Mouse (Mus musculus): ENCODE data around the gene Olfr698.
"Not testable (repeated sequence)": the region's sequence is repeated elsewhere in the genome, so short reads cannot be mapped to it uniquely, and the experiment has no call there.

The Olfr698 gene

GRCm38 (mm10) chr7:106755297-106755696 lies at the start of gene Olfr698:
Olfr698 (minus strand) TSS chr7:106755397.
- no peak for DNase-seq (ENCODE audit: low read depth, low spot score)

DNA sequence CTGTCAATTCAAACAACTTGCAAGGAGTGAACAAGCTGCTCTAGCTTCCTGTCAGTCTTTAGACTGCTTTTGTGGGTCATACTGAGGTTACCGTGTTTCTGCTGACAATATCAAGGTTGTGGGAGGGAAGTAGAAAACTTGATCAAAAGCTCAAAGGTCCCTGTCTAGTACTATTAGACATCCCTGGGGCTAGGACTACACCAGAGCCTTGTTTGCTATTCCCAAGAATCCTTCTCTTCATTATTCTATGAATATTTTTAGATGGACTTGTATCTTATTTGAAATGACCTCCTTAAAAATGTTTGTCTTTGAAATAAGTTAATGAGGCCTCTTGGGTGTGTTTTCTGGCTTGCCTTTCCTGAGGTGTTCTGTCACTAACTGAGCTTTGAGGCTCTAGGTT lies 37.9 kb upstream of the Olfr698 start, which contains the start of gene Olfr699:
TSS of gene Olfr699 (minus strand) at position 101 of the 400 bp plus-strand sequence.
- no peak for DNase-seq (ENCODE audit: low read depth, low spot score)

DNA sequence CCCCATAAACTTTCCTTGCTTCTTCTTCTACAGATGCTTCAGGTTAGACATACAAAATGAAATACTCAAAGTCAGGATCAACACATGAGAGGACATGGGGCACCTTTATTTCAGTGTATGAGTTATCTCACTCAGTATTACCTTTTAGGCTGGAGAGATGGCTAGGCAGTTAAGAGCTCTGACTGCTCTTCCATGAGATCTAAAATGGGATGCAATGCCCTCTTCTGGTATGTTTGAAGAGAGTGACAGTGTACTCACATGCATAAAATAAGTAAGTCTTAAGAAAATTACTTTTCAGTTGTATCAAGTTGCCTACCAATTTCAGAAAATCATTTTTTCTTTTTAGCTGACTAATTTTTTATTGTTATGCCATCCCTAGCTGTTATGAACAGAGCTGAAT lies 33.1 kb upstream of the Olfr698 start:
- DNase-seq (ENCODE audit: low read depth, low spot score) = no peak

DNA sequence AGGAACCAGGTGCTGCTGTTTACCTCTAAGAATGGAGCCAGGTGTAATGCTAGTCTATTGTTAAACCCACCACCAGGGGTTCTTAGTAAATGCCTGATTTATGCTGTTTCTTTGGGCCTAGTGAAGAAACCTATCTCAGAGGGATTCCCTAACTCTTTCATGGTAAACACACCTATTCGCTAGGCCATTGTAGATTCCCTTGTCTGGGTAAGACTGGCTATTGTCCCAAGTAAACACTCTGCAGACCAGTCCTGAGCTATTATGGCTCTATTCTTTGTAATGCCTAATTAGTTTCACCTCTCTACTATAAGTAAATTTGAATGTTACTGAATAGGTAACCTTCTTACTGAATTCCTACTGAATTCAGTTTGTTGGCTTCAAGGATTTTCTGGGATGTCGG lies 5.8 kb upstream of the Olfr698 start:
- DNase-seq (ENCODE audit: low read depth, low spot score) = peak; percentile 55

DNA sequence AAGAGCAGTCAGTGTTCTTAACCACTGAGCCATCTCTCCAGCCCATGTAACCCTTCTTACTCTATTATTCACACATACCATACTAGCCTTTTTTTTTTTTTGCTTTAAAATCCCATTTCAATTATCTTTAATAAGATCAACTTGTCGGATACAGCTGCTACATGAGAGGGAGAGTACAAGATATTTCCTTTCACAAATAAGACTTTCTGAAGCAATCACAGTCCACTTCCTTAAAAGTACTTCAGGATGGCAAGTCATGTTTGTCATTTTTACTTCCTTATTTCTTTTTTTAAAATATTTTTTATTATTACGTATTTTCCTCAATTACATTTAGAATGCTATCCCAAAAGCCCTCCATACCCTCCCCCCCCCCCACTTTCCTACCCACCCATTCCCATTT lies 3.6 kb upstream of the Olfr698 start:
- no peak for DNase-seq (ENCODE audit: low read depth, low spot score)

- DNase-seq (ENCODE audit: low read depth, low spot score) = peak; percentile 78
Observed at GRCm38 (mm10) chr7:106745811-106746210, 9.4 kb downstream of the Olfr698 start.

DNA sequence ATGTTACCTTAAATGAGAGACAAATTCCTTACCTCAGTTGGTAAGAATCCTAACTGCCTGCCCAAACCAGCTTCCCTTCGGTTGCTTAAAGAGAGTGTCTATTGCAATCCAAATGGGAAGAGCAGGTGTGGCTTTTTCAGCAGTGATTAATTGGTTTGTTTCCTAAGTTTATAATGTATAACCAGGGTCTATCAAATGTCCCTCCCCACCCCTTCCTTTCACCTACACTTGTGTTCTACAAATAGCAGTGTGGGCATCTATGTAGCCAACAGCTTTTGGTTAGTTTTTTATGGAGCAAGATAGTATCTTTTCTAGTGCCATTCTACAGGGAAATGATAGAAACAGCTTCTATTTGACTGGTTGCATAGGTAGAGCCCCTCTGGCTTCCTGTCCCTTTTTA lies 12.9 kb downstream of the Olfr698 start, which contains the start of gene Olfr697:
TSS of gene Olfr697 (minus strand) at position 101 of the 400 bp plus-strand sequence.
- DNase-seq (ENCODE audit: low read depth, low spot score) = no peak

- no peak for DNase-seq (ENCODE audit: low read depth, low spot score)
Observed at GRCm38 (mm10) chr7:106737028-106737427, 18.2 kb downstream of the Olfr698 start.

DNA sequence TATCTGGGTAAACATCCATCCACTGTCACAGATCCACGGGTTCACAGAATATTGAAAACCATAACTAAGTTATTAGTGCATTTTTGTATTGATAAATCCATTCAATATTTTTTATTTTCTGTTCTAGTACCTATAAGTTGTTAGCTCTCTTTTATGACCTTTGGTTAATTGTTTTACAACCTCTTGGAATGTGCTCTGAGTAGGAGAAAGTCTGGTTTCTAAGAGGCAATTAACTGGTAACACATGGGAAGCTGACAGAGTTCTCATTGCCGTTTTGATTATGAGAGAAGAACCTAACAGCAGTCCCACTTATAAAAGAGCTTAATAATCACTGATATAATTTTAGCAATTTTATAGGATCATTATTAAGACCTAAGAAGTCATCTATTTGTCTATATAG lies 21.5 kb downstream of the Olfr698 start:
- no peak for DNase-seq (ENCODE audit: low read depth, low spot score)

DNA sequence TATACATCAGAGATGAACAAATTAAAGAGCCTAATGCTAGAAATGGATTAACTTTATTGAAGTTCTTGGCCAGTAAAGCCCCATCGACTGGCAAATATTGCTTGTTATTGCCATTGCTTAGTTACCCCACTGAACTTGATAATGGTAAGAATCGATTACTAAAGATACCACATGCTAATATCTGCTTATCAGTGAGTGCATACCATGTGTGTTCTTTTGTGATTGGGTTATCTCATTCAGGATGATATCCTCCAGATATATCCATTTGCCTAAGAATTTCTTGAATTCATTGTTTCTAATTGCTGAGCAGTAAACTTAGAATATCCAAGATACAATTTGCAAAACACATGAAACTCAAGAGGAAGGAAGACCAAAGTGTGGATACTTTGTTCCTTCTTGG lies 29.5 kb downstream of the Olfr698 start:
- DNase-seq (ENCODE audit: low read depth, low spot score) = not testable (repeated sequence)

GRCm38 (mm10) chr7:106716296-106716695 lies 38.9 kb downstream of the Olfr698 start, which contains the start of gene Olfr695:
Olfr695 (minus strand) TSS chr7:106716396.
- DNase-seq (ENCODE audit: low read depth, low spot score) = no peak

- no peak for DNase-seq (ENCODE audit: low read depth, low spot score)
Observed at GRCm38 (mm10) chr7:106711463-106711862, 43.7 kb downstream of the Olfr698 start.

GRCm38 (mm10) chr7:106707705-106708104 lies 47.5 kb downstream of the Olfr698 start:
- not testable (repeated sequence) for DNase-seq (ENCODE audit: low read depth, low spot score)
